Mouse (Mus musculus) heart, embryonic 16.5 days (tissue): ENCODE data around the gene Pdhb. TPM values are rescaled to one million over a fixed set of nuclear protein-coding genes. Genes with fewer than 3 reads are reported as not detected.
"Not testable (repeated sequence)": the region's sequence is repeated elsewhere in the genome, so short reads cannot be mapped to it uniquely, and the experiment has no call there.

Experiments used
- ATAC-seq: fragments of 200-750 bp; cut with Nextera tagmentation; replicated peaks from 2 replicates; pipeline ENCODE4 v1.8.0; 2017; ENCODE audit warnings: moderate number of reproducible peaks; ENCODE audit not compliant: insufficient read depth, low FRiP score; ENCODE audit errors: extremely low read depth
- H3K27ac ChIP-seq: fragments of 300-500 bp; sonication (generic); 2 replicates; pipeline ENCODE4 v1.5.1; 2014; ENCODE audit warnings: mild to moderate bottlenecking, low read length, control low read depth, moderate library complexity
- H3K27me3 ChIP-seq: fragments of 300-500 bp; sonication (generic); 2 replicates; pipeline ENCODE4 v1.6.1; 2014; ENCODE audit warnings: low read length, mixed read lengths; ENCODE audit not compliant: control insufficient read depth, insufficient read depth
- H3K36me3 ChIP-seq: fragments of 300-500 bp; sonication (generic); 2 replicates; pipeline ENCODE4 v1.6.1; 2014; ENCODE audit not compliant: control insufficient read depth, insufficient read depth
- H3K4me1 ChIP-seq: fragments of 300-500 bp; sonication (generic); 2 replicates; pipeline ENCODE4 v1.6.1; 2014; ENCODE audit warnings: low read length, mixed read lengths; ENCODE audit not compliant: control insufficient read depth, insufficient read depth
- H3K4me2 ChIP-seq: fragments of 300-500 bp; sonication (generic); 2 replicates; pipeline ENCODE4 v1.6.1; 2014; ENCODE audit warnings: low read depth, mild to moderate bottlenecking, control low read depth, low read length
- H3K4me3 ChIP-seq: fragments of 300-500 bp; sonication (generic); 2 replicates; pipeline ENCODE4 v1.5.1; 2014; ENCODE audit warnings: mild to moderate bottlenecking, control low read depth, low read length
- H3K9ac ChIP-seq: fragments of 300-500 bp; sonication (generic); 2 replicates; pipeline ENCODE4 v1.6.1; 2014; ENCODE audit warnings: low read length, control low read depth
- H3K9me3 ChIP-seq: fragments of 300-500 bp; sonication (generic); replicated peaks from 2 replicates; pipeline ENCODE4 v1.6.1; 2016; ENCODE audit warnings: low read length; ENCODE audit not compliant: control insufficient read depth
- WGBS: fragments of 180-500 bp; shearing (Covaris S2); extraction: QIAGEN DNeasy Blood & Tissue Kit; methylation state at CpG from one replicate; pipeline ENCODE4 v1.1.7; 2014; 5-methylcytosine and 5-hydroxymethylcytosine counted together
- polyA plus RNA-seq: library from polyadenylated mRNA; unstranded; fragments of >200 nt; fragmentation: Nextera tagmentation; extraction: Ambion mirVana; gene quantifications from 2 replicates; pipeline ENCODE4 v1.2.1, GENCODE M21; 2015

Pdhb gene
- polyA plus RNA-seq, 1 experiment from 2014 or later = 733 TPM

DNA sequence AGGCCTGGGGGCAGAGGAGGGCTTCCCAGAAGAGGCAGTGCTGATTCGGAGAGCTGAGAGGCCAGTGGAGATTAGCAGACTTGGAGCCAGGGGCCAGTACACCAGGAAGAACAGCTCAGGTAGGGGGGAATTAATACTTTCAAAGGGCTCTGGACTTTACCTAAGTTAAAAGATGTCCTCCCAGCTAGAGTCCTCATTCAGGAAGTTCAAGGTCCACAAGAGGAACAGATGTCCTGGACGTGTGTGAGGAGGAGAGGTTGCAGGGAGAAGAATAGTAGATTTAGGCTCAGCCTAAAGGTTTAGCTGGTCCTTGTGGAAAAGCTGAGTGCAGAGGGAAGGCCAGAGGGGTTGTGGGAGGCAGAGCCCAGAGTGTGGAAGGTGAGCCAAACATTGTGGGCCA is 38.6 kb downstream of the Pdhb start:
- Histone ChIP-seq H3K4me3 (no peak overlapping the region), H3K27ac (peak overlapping the region; percentile 92), H3K4me1 (peaks cover 12% of the 10 kb centered on the region), H3K9me3 (no peaks in the 10 kb centered on the region), H3K9ac (peak overlapping the region; percentile 47; the same call in 1 of the 2 replicates), H3K36me3 (peaks cover 3% of the 10 kb centered on the region), H3K27me3 (no peaks in the 10 kb centered on the region), H3K4me2 (no peak overlapping the region)
- WGBS = 63% methylated on average over 2 of the region's 2 CpGs
- ATAC-seq = no peak

DNA sequence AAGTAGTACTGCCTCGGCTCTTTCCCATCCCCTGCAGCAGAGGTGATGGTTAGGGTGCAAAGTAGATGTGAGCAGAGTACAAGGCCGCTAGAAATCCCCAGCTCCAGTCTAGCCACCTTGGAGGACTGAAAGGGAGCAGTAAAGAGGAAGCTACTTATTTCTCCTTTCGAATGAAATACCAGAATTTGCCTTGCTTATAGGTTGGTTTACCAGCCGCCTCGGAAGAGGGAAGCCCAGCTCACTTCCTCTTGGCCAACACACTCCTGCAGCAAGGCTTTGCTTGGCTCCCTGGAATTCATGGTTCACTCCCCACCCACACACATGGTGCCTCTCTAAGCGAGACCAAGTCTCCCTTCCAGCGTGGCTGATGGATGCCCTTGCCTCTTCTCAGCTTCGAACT is 40.0 kb downstream of the Pdhb start:
- Histone ChIP-seq H3K9ac (no peak overlapping the region), H3K4me1 (peaks cover 12% of the 10 kb centered on the region), H3K27me3 (no peaks in the 10 kb centered on the region), H3K4me3 (no peak overlapping the region), H3K9me3 (no peaks in the 10 kb centered on the region), H3K36me3 (peaks cover 3% of the 10 kb centered on the region), H3K27ac (no peak overlapping the region), H3K4me2 (no peak overlapping the region)
- 72% methylated on average over 8 of the region's 8 CpGs for WGBS
- no peak for ATAC-seq

DNA sequence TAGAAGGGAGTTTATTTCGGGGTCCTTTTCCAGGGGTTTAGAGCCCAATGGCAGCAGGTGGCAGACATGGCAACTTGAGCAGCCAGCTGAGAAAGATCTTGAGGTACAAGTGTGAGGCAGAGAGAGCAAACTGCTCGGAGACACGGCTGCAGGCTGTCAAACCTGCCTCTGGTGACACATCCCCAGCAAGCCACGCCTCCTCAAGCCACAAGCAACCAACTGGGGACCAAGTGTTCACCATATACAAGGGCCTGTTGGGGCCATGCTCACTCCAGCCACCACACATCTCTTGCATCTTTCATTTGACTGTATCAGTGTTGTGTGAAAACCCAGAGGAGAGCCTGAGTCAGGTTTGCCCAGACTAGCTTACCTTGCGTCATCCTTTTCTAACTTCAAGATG is 44.9 kb downstream of the Pdhb start:
- Histone ChIP-seq H3K9me3 (no peaks in the 10 kb centered on the region), H3K4me3 (no peak overlapping the region), H3K4me2 (no peak overlapping the region), H3K27me3 (no peaks in the 10 kb centered on the region), H3K9ac (no peak overlapping the region), H3K27ac (no peak overlapping the region), H3K36me3 (peaks cover 11% of the 10 kb centered on the region), H3K4me1 (peaks cover 4% of the 10 kb centered on the region; the same call in 1 of the 2 replicates)
- 55% methylated on average over 5 of the region's 5 CpGs for WGBS
- no peak for ATAC-seq

DNA sequence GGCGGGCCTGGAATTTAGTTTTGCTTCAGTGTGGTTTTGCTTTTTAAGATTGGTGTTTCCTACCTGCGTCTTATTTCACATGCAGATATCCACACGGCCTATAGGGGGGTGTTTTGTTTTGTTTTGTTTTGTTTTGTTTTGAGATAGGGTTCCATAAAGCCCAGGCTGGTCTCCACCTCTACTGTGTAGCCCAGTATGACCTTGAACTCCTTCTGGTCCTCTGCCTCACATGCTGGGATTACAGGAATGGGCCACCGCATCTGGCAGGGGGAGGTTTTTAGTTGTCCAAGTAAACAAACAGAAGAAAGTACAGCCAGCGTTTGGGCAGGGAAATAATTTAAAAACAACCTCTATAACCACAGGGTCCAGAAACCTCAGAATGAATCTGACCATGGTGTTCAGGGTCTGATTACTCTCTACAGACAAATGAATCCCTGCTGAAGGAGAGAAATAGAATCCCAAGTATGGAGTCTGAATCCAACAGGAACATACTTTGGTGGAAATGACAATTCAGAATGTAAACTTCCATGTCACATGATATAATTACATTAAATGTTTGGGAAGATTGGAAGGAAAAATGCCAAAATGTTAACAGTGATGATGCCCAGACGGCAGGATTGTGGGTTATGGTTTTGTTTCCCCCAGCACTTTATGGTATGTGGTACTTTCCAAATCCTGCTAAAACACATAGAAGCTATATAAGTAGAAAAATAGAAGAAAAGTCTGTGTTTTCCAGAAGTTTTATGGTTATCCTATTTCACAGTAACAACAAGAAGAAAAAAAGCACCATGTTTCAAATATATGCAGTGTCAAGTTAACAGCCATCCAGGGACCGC is 48.6 kb downstream of the Pdhb start:
- ATAC-seq = no peak
- Histone ChIP-seq H3K27ac (no peak overlapping the region), H3K36me3 (peaks cover 20% of the 10 kb centered on the region), H3K27me3 (no peaks in the 10 kb centered on the region), H3K9me3 (no peaks in the 10 kb centered on the region), H3K9ac (no peak overlapping the region), H3K4me3 (no peak overlapping the region), H3K4me2 (no peak overlapping the region), H3K4me1 (peaks cover 4% of the 10 kb centered on the region; the same call in 1 of the 2 replicates)
- 72% methylated on average over 7 of the region's 7 CpGs for WGBS

DNA sequence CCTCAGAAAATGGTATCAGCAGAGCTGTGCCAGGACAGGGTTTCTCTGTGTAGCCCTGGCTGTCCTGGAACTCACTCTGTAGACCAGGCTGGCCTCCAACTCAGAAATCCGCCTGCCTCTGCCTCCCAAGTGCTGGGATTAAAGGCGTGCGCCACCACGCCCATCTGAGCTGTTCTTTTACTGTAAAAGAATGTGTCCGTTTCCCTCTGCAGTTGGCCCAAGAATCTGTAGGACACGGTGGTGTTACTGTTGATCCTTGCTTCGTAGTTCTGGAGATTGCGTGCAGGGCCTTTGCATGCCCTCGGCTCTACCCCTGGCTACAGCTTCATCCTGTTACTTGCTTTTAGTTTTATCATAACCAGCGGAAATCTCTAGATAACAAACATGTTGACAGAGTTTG is 49.2 kb downstream of the Pdhb start:
- WGBS = 82% methylated on average over 10 of the region's 10 CpGs
- H3K36me3 ChIP-seq = peaks cover 20% of the 10 kb centered on the region
- H3K4me3 ChIP-seq, H3K27me3 ChIP-seq, ATAC-seq, H3K4me1 ChIP-seq, H3K27ac ChIP-seq, H3K9me3 ChIP-seq, H3K4me2 ChIP-seq, H3K9ac ChIP-seq: not testable (repeated sequence)

DNA sequence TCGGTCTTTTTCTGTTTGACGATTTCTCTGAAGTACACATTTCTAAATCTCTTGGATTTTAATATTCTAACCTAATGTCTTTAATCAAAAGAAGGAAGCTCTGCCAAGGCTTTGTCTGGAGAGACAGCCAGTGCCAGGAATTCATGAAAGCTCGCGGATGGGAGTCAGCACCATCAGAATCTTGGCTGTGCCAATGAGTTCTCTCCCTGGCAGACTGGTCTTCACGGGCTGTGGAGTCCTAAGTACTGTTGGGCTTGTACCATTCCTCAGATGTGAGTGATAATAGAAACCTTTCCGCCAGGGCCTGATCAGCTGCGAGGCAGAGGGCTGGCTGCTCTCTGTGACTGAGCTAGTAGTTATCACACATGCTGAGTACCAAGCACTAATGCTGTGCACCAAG is 49.7 kb downstream of the Pdhb start:
- Histone ChIP-seq H3K9me3 (no peaks in the 10 kb centered on the region), H3K4me1 (peaks cover 4% of the 10 kb centered on the region; the same call in 1 of the 2 replicates), H3K27me3 (no peaks in the 10 kb centered on the region), H3K27ac (no peak overlapping the region), H3K36me3 (peaks cover 20% of the 10 kb centered on the region), H3K4me2 (no peak overlapping the region), H3K9ac (no peak overlapping the region), H3K4me3 (no peak overlapping the region)
- ATAC-seq = no peak
- WGBS = 82% methylated on average over 7 of the region's 7 CpGs

DNA sequence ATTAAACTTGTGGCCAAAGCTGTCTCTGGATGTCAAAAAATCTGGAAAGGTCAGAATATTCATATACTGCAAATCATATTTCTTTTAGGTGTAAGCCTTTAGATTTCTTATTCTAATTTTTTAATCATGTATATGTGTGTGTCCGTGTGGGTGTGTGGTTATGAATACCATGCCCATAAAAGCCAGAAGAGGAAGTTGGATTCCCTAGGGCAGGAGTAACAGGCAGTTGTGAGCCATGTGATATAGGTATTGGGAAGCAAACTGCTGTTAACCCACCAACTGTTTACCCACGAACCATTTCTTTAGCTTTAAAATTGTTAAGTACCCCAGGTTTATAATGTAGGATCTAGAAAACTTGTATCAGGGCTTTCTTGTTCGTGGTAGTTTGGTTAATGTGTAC is 52.9 kb downstream of the Pdhb start:
- WGBS = 74% methylated on average over 3 of the region's 3 CpGs
- Histone ChIP-seq H3K4me2 (no peak overlapping the region), H3K27ac (no peak overlapping the region), H3K4me3 (no peak overlapping the region), H3K9me3 (no peaks in the 10 kb centered on the region), H3K4me1 (peaks cover 4% of the 10 kb centered on the region; the same call in 1 of the 2 replicates), H3K9ac (no peak overlapping the region), H3K36me3 (peaks cover 20% of the 10 kb centered on the region), H3K27me3 (no peaks in the 10 kb centered on the region)
- no peak for ATAC-seq

DNA sequence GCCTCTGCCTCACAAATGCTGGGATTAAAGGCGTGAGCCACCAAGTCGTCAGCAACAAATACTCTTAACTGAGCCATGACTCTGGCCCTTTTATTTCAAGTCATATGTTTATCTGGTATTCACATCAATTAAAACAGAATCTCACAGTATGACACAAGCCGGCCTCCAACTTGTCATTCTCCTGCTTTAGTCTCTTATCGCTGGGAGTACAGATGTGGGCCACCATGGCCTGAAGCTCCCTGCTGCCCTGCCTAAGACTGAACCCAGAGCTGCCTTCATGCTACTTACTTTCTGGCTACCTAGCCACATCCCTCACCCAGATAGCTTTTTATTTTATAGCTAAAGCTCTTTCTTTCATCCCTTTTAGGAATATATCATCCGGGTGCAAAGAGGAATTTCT is 53.4 kb downstream of the Pdhb start:
- 88% methylated on average over 5 of the region's 5 CpGs for WGBS
- Histone ChIP-seq H3K27ac (no peak overlapping the region), H3K4me3 (no peak overlapping the region), H3K9ac (no peak overlapping the region), H3K4me1 (peaks cover 4% of the 10 kb centered on the region; the same call in 1 of the 2 replicates), H3K4me2 (no peak overlapping the region), H3K36me3 (peaks cover 20% of the 10 kb centered on the region), H3K27me3 (no peaks in the 10 kb centered on the region), H3K9me3 (no peaks in the 10 kb centered on the region)
- ATAC-seq = no peak

DNA sequence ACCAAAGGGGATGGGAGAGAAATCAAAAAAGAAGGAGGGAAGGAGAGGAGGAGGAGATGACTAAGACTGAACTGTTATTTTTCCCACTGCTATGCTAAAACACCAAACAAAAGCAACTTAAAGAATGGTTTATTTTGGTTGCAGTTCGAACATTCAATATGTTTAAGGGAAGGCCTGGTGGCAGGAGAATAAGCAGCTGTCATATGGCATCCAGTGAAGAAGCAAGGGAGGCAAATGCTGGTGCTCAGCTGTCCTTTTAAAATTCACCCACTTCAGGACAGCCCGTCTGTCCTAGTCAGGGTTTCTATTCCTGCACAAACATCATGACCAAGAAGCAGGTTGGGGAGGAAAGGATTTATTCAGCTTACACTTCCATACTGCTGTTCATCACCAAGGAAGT is 55.5 kb downstream of the Pdhb start:
- 86% methylated on average over 2 of the region's 2 CpGs for WGBS
- Histone ChIP-seq H3K4me1 (no peaks in the 10 kb centered on the region), H3K4me3 (no peak overlapping the region), H3K36me3 (peaks cover 9% of the 10 kb centered on the region; the same call in 1 of the 2 replicates), H3K27ac (no peak overlapping the region), H3K4me2 (no peak overlapping the region), H3K9me3 (no peaks in the 10 kb centered on the region), H3K9ac (no peak overlapping the region), H3K27me3 (no peaks in the 10 kb centered on the region)
- no peak for ATAC-seq
